Mouse (Mus musculus): ENCODE results near the gene Gm34653.

- no peak for TF ChIP-seq CTCF (IDR thresholded peaks at IDR 0.05; ENCODE audit: low read depth)
- no peak for TF ChIP-seq EP300 (IDR thresholded peaks at IDR 0.05; ENCODE audit: low read depth)
Measured at GRCm38 (mm10) chr2:34883190-34883589, 50.4 kb downstream of the Gm34653 start.
